In genomic region chr10:86473637-86474154, GRCm38 (mm10) we compare ENCODE assay signal across 8 mouse cellular contexts. TPM values are rescaled to one million over a fixed set of nuclear protein-coding genes. Genes with fewer than 3 reads are reported as not detected.
DNase-seq lines count a peak whose midpoint lies in the region; ATAC-seq and TF ChIP-seq lines count a peak whose summit lies in the region.

No protein-coding gene starts in this region.

- no peak overlapping the region for H3K9ac ChIP-seq in ES-Bruce4 (ENCODE audit: low read depth, poor library complexity, severe bottlenecking)
- no peak overlapping the region for H3K9ac ChIP-seq in lung, embryonic 14.5 days

- H3K9me3 ChIP-seq in ES-Bruce4 (replicated peaks; ENCODE audit: control insufficient read depth, insufficient read depth, low read length, poor library complexity, severe bottlenecking): no peaks in the 10 kb centered on the region
- H3K9me3 ChIP-seq in lung, embryonic 14.5 days (ENCODE audit: low read depth, low read length): no peaks in the 10 kb centered on the region

- no peaks in the 10 kb centered on the region for H3K36me3 ChIP-seq in ES-Bruce4 (ENCODE audit: control insufficient read depth, insufficient read depth, low read length, poor library complexity, severe bottlenecking)
- no peaks in the 10 kb centered on the region for H3K36me3 ChIP-seq in lung, embryonic 14.5 days (ENCODE audit: insufficient read depth)

- no peak for TF ChIP-seq POLR2A in ES-Bruce4 (IDR thresholded peaks at IDR 0.05; ENCODE audit: insufficient read depth, low read length)
- no peak for TF ChIP-seq POLR2A in embryonic fibroblast, embryonic 13.5 days (IDR thresholded peaks at IDR 0.05; ENCODE audit: low read depth, low read length)

- peaks cover 2% of the 10 kb centered on the region for H3K4me1 ChIP-seq in ES-Bruce4 (ENCODE audit: control insufficient read depth, insufficient read depth, low read length)
- H3K4me1 ChIP-seq in embryonic fibroblast, embryonic 13.5 days (ENCODE audit: control insufficient read depth, insufficient read depth, low read length): no peaks in the 10 kb centered on the region
- no peaks in the 10 kb centered on the region for H3K4me1 ChIP-seq in lung, embryonic 14.5 days (ENCODE audit: insufficient read depth)

- no peak overlapping the region for H3K27ac ChIP-seq in layer of hippocampus, adult 2 months
- H3K27ac ChIP-seq in ES-Bruce4 (ENCODE audit: insufficient read depth, low read length): no peak overlapping the region
- no peak overlapping the region for H3K27ac ChIP-seq in embryonic fibroblast, embryonic 13.5 days (ENCODE audit: insufficient read depth, low read length)
- H3K27ac ChIP-seq in lung, embryonic 14.5 days (ENCODE audit: low read depth): no peak overlapping the region

- 36% methylated on average over 3 of the region's 3 CpGs for WGBS in lung, embryonic 14.5 days

- no peaks in the 10 kb centered on the region for H3K27me3 ChIP-seq in ES-Bruce4 (ENCODE audit: control insufficient read depth, insufficient read depth, low read length, poor library complexity, severe bottlenecking)
- H3K27me3 ChIP-seq in lung, embryonic 14.5 days (ENCODE audit: insufficient read depth, low read length): no peaks in the 10 kb centered on the region

- H3K4me3 ChIP-seq in layer of hippocampus, adult 2 months: no peak overlapping the region
- H3K4me3 ChIP-seq in ES-Bruce4 (ENCODE audit: low read depth, low read length): no peak overlapping the region
- no peak overlapping the region for H3K4me3 ChIP-seq in embryonic fibroblast, embryonic 13.5 days (ENCODE audit: insufficient read depth, low read length)
- no peak overlapping the region for H3K4me3 ChIP-seq in lung, embryonic 14.5 days (ENCODE audit: low read depth, low read length)

- peak in 1 of 2 experiments; percentile 43 for DNase-seq in layer of hippocampus, adult 2 months (ENCODE audit: low spot score in 2 of 2)
- DNase-seq in layer of hippocampus, adult 9-11 months: no peak
- peak; percentile 31 for DNase-seq in adrenal gland, postnatal 25 days
- DNase-seq in lung, embryonic 14.5 days: peak; percentile 87
- DNase-seq in thymus, postnatal 14 days: peak; percentile 34
- no peak for DNase-seq in urinary bladder, adult 2 months (ENCODE audit: low spot score)

- no peak overlapping the region for H3K4me2 ChIP-seq in lung, embryonic 14.5 days

- TF ChIP-seq CTCF in layer of hippocampus, adult 2 months (conservative IDR thresholded peaks at IDR 0.05): peak; percentile 78
- peak; percentile 38 for TF ChIP-seq CTCF in ES-Bruce4 (IDR thresholded peaks at IDR 0.05; ENCODE audit: low read depth, low read length)
- TF ChIP-seq CTCF in embryonic fibroblast, embryonic 13.5 days (IDR thresholded peaks at IDR 0.05; ENCODE audit: borderline replicate concordance, insufficient read depth, low read length): peak; percentile 53; the same call in 1 of the 2 replicates
- TF ChIP-seq CTCF in lung, embryonic 14.5 days (IDR thresholded peaks at IDR 0.05; ENCODE audit: low read depth): peak; percentile 91

- ATAC-seq in lung, embryonic 14.5 days (ENCODE audit: insufficient read depth): peak; percentile 14; the same call in 1 of the 2 replicates

- no peak for TF ChIP-seq EP300 in ES-Bruce4 (IDR thresholded peaks at IDR 0.05; ENCODE audit: insufficient read depth, low read depth, low read length)

RNA-seq across cellular contexts. Expression of gene Syn3, which starts 25.0 kb away (rescaled TPM):
- 10 to 100 TPM; 21.1 to 22.2 TPM for total RNA-seq in layer of hippocampus, adult 2 months (2021)
- 0.87 and 2.6 TPM in 2 replicates for polyA plus RNA-seq in ES-Bruce4 (2011; ENCODE audit: insufficient read depth, insufficient read length, low read depth, missing spikeins)
- 3.4 and 5.2 TPM in 2 replicates for total RNA-seq in adrenal gland, postnatal 25 days (2021)
- 0.80 and 1.4 TPM in 2 replicates for polyA plus RNA-seq in embryonic fibroblast, embryonic 13.5 days (2011; ENCODE audit: insufficient read length, low read depth, missing spikeins)
- 2.2 and 2.4 TPM in 2 replicates for polyA plus RNA-seq in lung, embryonic 14.5 days (2014; fragmentation: Nextera tagmentation; extraction: Ambion mirVana)
- polyA plus RNA-seq in urinary bladder, adult 2 months (2012; rRNA removed): 0.73 and 1.0 TPM in 2 replicates

Comparison
In these comparisons a context has a peak if more than half of its experiments do, and no peak if none do; other contexts are left out.
1. DNase-seq: peak in adrenal gland, postnatal 25 days (single experiment), lung, embryonic 14.5 days (single experiment) and thymus, postnatal 14 days (single experiment); none in layer of hippocampus, adult 9-11 months (single experiment) and urinary bladder, adult 2 months (single experiment).
2. CTCF ChIP-seq: peak in every context shown above with its lines; median percentile 91 in lung, embryonic 14.5 days; 78 in layer of hippocampus, adult 2 months; 53 in embryonic fibroblast, embryonic 13.5 days; 38 in ES-Bruce4.